Mouse (Mus musculus) spleen, postnatal 10 days (tissue): ENCODE data around the gene Klhdc8b.
A peak's percentile ranks its signal among the peaks of the same experiment; 100 is the strongest.

Experiments used
- DNase-seq, 2 experiments: peaks; one replicate each; pipeline ENCODE4 v3.0.0; 2021 to 2022; ENCODE audit warnings: low spot score in 2 of 2

Klhdc8b gene

DNA sequence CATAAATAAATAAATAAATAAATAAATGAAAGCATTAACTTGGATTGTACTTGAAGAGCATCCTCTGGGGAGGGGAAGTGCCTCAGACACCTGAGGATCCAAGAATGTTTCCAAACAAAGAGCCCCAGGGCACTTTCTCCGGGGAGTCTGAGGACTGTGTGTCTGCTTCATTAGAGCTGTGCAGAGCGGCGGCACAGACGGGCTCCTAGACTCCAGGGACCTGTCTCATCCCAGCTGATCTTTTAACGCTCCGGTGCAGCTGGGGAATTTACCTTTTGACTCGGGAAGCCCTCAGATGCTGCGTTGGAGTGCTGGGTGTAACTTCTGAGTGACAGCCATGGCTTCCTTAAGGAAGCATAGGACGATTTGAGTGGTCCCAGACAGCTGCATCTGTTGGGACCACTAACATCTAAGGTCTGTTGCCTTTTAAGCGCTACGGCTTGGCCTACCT, at the start of gene Klhdc8b:
Gene Klhdc8b, minus strand, starts transcription at position 401 of the 451 bp plus-strand sequence.
- DNase-seq, result no peak

DNA sequence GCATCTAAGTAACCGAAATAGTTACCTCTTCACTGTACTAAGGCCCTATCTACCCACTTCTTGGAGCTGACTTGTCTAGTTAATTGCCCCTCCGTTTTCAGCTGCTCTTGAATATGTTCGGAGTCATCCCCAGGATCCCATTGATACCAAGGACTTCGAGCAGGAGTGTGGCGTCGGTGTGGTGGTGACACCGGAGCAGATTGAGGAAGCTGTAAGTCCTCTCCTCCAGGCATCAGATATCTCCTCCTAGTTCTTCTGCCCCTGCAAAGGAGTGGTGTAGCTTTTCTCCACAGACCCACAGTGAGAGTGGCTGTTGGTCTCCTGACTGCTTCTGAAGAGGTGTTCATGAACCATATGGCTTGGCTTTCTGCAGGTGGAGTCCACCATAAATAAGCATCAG, 47.4 kb upstream of the Klhdc8b start:
- DNase-seq, result no peak

DNA sequence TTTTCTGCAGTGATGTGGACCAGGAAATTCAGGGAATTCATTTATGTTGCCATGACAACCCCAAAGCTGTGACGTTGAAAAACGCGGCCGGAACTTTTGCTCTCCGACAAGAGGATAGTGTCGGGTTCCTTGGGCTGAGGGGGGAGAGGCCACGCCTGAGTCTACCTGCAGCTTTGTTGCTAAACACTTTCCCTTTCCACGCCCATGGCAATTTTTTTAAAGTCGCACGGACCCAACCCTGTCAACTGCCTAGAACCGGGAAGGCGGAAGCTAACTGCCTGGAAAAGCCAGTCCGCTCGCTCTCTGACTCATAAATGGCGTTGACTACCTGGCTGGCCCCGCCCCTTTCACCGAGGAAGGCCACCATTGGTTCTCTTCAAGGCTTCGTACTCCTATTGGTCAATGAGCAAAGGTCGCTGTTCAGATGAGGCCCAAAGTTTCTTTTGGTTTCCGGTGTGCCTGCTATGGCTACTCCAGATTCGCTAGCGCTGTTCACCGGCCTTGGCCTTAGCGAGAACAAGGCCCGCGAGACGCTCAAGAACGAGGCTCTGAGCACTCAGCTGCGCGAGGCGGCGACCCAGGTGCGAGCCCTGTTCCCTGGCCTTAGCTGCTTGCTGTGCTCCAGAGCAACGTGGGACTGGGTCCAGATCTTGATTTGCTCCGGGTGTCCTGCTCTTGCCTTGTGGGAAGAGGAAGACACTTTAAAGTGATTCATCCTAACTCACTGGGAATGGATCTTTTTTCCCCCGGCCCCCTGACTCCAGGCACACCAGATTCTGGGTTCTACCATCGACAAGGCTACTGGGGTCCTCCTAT, 46.4 kb upstream of the Klhdc8b start, which contains the start of gene Qars:
Gene Qars, plus strand, starts transcription at position 88 of the 816 bp plus-strand sequence.
- DNase-seq, result peak; percentile 90 to 97

DNA sequence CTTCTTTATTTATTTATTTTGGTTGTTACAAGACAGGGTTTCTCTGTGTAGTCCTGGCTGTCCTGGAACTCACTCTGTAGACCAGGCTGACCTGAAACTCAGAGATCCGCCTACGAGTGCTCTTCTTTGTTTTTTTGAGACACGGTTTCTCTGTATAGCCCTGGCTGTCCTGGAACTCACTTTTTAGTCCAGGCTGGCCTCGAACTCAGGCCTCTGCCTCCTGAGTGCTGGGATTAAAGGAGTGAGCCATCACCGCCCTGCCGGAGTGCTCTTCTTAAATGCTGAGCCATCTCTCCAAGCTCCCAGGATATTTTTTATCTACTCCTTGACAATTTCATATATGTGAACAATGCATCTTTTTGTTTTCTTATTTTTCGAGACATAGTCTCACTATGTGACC, 45.5 kb upstream of the Klhdc8b start:
- peak in 1 of 2 experiments; percentile 10 for DNase-seq

DNA sequence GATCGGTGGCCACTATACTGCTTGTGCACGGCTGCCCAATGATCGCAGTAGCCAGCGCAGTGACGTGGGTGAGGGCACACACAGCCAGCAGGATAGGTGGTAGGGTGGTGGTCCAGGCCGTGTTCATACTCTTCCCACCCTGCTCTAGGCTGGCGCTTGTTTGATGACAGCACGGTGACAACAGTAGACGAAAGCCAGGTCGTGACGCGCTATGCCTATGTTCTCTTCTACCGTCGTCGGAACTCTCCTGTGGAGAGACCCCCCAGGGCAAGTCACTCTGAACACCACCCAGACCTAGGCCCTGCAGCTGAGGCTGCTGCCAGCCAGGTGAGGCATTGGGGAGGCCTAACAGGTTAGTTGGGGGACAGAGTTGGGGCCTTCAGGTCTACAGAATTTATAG, 38.6 kb upstream of the Klhdc8b start:
- no peak for DNase-seq

DNA sequence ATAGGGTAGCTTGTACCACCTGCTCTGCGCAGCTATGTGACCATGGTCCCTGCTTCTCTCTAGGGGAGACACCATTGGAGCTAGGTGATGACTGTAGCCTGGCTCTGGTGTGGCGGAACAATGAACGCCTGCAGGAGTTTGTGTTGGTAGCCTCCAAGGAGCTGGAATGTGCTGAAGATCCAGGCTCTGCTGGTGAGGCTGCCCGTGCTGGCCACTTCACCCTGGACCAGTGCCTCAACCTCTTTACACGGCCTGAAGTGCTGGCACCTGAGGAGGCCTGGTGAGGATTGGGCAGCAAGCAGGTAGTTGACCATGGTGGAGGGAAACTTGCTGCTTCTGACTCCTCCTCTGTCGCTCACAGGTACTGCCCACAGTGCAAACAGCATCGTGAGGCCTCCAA, 37.9 kb upstream of the Klhdc8b start:
- no peak for DNase-seq

DNA sequence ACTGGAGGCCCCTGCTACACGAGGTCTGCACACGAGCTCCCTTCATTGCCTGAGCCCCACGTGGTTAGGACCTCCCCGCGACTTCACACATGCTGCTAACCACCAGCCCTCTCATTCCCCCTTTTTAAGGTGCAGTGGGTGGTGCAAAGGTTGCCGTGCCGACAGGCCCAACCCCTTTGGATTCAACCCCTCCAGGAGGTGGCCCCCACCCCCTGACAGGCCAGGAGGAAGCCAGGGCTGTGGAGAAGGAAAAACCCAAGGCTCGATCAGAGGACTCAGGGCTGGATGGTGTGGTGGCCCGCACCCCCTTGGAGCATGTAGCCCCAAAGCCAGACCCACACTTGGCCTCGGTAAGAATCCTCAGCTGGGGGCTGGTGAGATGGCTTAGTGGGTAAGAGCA, 33.5 kb upstream of the Klhdc8b start:
- DNase-seq, result no peak

DNA sequence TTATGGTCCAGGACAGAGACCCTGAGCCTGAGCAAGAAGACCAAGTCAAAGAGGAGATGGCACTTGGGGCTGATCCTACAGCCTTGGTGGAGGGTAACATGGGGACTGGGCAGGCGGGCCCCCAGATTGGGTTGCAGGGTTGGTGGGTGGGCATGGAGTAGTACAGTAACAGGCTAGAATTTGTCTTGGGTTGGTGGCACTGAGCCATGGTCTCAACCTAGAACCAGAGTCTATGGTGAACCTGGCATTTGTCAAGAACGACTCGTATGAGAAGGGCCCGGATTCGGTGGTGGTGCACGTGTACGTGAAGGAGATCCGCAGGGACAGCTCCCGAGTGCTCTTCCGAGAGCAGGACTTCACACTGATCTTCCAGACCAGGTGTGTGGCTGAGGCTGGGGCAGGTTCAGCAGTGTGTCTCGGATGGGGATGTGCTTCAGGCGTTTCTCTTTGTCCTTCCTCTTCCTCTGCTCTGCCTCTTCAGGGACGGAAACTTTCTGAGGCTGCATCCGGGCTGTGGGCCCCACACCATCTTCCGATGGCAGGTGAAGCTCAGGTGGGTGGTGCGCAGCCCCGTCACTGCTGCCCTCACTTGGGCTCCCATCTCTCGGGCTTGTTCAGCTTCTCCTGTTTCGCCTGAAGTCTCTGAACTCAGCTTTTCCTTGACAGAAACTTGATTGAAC, 32.9 kb upstream of the Klhdc8b start:
- DNase-seq, result no peak

DNA sequence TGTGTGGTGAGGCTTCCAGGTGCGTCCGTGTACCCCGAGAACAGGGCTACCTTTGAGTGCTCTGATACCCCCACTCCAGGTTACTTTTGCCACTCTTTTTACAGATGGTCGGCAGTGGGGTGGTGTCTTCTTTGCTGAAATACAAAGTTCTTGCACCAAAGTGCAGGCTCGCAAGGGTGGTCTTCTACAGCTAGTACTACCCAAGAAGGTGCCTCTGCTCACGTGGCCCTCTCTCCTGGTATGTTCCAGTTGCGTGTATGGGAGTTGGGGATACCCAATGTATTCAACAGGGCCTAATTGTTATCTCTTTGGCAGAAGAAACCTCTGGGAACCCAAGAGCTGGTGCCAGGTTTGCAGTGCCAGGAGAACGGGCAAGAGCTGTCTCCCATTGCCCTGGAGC, 31.9 kb upstream of the Klhdc8b start:
- no peak for DNase-seq

DNA sequence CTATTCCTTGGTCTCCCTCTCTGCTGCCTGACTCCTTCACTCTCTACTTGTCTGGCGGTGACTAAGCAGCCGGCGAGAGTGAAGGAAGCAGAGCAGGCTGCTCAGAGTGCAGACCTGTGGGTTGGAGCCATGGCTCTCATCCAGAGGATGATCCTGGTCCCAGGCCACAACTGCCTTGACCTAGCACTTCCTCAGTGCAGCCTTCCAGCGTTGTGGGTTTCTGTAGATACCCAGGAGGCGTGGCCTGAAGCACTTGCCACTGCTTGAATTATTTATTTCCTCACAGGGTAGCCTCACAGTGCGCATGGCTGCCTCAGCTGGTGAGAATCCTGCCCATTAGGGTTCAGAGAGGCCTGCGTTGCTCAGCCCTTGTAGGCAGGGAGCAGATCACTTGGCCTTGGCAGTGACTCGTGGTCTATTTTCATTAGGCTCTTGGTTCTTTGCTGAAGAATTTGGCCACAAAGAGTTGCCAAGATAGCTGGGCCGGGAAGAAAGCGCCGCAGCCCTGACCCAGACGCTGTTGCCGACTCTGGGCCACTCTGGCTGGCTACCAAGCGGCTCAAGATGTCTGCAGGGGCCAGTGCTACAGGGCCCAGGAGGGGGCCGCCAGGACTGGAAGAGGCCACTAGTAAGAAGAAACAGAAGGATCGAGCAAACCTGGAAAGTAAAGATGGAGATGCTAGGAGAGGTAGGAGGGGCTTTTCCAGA, 30.8 kb upstream of the Klhdc8b start:
- peak in 1 of 2 experiments; percentile 37 for DNase-seq

DNA sequence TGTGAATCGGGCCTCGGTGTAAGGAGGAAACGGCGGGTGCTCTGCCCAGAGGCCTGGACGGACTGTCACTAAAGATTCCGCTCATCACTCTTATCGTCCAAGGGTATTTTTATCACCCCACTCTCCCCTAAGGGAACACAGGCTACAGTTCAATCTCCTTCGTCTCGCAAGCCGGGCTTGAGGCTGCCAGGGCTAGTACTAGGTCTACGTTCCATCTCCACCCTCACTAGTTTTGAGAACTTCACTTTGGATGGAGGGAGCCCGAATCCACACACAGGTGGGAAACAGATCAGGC, 29.9 kb upstream of the Klhdc8b start:
- DNase-seq, result no peak

DNA sequence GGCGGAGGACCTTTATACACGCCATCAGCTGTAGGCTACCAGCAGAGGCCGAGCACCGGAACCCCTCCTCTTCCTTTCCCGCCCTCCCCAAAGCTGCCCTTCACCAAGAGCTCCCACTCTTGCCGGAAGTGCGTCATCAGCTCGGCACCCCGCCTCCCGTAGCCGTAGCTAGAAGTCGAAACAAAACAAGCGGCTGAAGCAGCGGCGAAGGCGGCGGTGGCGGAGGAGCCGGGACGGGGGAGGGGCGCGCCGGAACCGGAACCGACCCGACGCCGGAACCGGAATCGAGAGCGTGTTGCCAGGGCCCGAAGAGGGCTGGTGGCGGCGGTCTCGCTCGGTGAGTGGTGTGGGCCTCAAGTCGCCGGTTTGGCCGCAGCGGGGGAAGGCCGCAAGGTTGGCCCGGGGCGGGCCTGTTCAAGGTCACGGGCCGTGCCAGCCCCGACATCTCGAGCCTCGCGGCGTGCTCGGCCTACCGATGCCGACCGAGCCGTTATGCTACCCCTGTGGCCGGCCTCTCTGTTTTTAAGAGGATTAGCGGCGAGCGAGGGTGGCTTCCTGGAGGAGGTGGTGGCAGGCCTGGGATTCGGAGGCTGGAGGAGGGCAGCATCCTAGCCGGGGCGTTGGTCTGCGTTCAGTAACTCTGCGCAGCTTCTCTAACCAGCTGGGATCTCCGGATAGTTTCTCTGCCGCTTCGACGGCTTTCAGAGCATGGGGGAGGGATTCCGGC, 29.3 kb upstream of the Klhdc8b start, which contains the start of gene Usp19:
Gene Usp19, plus strand, starts transcription at position 44 of the 727 bp plus-strand sequence.
- peak; percentile 84 to 95 for DNase-seq

DNA sequence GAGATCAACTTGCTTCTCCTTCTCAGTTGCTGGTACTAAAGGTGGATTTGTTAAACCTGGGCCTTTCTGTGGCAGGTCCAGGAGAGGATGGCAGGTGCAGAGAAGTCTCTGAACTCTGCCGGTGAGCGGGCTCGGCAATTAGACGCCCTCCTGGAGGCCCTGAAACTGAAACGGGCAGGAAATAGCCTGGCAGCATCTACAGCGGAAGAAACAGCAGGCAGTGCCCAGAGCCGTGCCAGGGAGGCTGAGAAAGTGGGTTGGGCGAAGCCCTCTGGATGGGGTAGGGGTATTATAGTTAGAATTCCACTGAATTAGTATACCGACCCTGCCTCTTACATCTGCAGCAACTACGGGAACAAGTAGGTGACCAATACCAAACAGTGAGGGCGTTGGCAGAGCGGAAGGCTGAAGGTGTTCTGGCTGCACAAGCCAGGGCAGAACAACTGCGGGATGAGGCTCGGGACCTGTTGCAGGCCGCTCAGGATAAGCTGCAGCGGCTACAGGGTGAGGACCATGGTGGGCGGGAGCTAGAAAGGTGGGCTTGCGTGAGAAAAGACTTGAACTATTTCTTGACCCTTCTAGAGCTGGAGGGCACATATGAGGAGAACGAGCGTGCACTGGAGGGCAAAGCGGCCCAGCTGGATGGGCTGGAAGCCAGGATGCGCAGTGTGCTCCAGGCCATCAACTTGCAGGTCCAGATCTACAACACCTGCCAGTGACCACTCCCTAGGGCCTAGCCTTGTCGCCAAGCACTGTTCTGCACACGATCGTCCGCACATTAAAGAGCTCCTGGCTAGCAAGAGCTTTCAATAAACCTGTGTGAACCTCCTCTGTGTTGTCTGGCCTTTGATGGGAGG, 28.5 kb upstream of the Klhdc8b start:
- no peak for DNase-seq

DNA sequence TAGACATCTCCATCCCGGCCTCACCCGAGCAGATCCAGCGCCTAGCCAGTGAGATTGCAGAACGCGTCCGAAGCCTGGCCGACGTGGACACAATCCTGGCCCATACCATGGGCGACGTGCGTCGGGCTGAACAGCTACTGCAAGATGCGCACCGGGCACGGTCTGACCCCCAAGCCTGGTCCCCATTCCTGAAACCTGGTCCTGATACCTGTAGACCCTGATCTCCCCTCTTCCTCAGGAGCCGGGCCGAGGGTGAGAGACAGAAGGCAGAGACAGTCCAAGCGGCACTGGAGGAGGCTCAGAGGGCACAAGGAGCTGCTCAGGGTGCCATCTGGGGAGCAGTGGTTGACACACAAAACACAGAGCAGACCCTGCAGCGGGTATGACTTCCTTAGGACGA, 27.8 kb upstream of the Klhdc8b start:
- no peak for DNase-seq

DNA sequence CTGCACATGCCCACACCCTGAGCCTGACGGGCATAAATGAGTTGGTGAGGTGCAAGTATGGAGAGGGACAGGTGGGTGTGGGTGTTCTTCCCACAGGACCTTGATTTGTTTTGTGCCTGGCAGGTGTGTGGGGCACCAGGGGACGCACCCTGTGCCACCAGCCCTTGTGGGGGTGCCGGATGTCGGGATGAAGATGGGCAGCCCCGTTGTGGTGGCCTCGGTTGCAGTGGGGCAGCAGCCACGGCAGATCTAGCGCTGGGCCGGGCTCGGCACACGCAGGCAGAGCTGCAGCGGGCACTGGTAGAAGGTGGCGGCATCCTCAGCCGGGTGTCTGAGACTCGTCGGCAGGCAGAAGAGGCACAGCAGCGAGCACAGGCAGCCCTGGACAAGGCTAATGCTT, 27.0 kb upstream of the Klhdc8b start:
- DNase-seq, result no peak

DNA sequence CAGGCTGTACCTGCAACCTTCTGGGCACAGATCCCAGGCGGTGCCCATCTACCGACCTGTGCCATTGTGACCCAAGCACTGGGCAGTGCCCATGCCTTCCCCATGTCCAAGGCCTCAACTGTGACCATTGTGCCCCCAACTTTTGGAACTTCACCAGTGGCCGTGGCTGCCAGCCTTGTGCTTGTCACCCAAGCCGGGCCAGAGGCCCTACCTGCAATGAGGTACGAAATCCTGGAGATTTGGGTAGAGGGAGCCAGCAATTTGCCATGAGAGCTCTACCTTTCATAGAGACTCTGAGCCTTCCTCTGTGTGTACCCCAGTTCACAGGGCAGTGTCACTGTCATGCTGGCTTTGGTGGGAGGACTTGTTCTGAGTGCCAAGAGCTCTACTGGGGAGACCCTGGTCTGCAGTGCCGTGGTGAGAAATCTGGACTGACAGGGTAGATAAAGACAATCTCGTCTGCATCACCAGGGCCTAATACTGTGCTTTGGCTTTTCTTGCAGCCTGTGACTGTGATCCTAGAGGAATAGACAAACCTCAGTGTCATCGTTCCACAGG, 25.7 kb upstream of the Klhdc8b start:
- DNase-seq, result no peak

DNA sequence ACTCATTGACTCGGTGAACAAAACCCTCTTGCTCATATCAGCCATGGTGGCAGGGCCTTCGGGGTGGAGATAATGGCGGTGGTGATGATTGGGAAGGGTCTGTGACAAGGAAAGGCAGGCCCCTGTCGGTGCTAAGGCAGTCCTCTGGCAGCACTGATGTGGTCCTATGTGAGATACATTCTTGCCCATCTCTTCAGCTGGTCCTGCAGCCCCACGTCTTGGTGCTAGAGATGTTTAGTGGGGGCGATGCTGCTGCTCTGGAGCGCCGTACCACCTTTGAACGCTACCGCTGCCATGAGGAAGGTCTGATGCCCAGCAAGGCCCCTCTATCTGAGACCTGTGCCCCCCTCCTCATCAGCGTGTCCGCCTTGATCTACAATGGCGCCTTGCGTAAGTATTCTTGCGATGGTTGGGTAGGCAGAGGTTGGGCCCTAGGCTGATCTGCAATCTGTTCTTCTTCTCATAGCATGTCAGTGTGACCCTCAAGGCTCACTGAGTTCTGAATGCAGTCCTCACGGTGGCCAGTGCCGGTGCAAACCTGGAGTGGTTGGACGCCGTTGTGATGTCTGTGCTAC, 24.0 kb upstream of the Klhdc8b start:
- no peak for DNase-seq

DNA sequence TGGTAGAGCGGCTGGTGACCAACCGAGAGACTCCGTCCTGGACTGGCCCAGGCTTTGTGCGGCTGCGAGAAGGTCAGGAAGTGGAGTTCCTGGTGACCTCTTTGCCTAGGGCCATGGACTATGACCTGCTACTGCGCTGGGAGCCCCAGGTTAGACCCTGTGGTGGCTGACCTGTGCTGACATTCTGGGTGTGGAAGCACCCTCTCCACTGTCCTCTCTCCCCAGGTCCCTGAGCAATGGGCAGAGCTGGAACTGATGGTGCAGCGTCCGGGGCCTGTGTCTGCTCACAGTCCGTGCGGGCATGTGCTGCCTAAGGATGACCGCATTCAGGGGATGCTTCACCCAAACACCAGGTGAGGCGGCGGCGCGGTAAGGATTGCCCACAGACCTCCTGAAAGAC, 22.6 kb upstream of the Klhdc8b start:
- DNase-seq, result no peak

DNA sequence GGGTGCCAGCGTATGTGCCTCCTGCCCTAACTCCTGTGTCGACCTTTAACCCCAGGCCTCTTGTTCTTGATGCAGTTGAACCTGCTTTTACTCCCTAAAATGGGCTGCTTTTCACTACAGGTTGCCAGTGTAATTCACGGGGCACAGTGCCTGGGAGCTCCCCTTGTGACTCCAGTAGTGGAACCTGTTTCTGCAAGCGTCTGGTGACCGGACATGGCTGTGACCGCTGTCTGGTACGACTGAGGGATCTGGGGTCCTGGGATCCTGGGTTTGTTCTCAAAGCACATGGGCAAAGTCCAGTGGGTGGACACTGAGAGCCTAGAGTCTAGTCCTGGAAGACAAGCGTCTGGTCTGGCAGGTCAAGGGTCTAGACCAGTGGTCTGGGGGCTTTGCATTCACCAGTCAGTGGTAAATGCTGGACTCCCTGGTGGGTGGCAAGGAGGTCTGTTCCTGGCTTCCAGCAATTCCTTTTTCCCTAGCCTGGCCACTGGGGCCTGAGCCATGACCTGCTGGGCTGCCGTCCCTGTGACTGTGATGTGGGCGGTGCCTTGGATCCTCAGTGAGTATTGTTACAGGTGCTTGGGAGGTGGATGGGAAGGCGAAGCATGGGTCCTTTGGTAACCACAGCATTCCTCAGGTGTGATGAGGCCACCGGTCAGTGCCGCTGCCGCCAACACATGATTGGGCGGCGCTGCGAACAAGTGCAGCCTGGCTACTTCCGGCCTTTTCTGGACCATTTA, 21.8 kb upstream of the Klhdc8b start:
- DNase-seq, result no peak
